Mouse (Mus musculus) A20 (cell line): Measurements from ENCODE around the gene Xylt1.

ENCODE experiments used
- DNase-seq: peaks from one replicate; pipeline ENCODE4 v3.0.0-alpha.2; 2011; ENCODE audit warnings: low read depth, low spot score

The Xylt1 gene

DNA sequence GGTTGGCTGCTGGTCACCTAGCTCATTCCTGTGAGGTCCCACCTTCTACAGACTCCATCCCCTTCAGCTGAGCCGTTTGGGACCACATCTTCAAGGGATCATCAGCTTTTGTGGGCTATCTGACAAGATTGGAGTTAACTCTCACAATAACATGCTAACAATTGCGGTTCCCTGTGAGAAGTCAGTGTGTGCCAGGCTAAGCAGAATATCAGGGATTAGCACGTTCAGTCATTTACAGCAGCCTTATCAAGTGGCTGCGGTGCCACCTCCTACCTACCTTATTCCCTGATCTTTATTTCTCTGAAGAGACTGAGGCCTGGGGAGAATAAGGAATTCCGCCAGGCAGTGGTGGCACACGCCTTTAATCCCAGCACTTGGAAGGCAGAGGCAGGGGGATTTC is 13.6 kb downstream of the Xylt1 start:
- no peak for DNase-seq

DNA sequence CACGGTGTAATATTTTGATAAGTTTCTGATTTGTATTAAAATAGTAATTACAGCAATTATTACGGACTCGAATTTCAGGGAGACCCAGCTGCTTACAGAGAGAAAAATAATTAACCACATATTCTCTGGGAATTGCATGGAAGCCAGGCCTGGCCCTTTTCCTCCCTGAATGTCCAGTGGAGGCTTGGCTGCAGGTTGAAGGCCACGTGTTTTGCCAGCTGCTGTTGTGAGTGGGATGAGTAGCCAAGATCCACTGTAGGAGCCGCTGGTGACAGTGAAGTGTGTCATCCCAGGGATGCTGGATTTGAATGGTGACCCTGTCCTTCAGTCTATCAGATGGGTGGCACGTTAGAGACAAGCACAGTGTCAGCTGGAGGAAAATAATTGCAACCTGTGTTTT is 14.7 kb downstream of the Xylt1 start:
- no peak for DNase-seq

DNA sequence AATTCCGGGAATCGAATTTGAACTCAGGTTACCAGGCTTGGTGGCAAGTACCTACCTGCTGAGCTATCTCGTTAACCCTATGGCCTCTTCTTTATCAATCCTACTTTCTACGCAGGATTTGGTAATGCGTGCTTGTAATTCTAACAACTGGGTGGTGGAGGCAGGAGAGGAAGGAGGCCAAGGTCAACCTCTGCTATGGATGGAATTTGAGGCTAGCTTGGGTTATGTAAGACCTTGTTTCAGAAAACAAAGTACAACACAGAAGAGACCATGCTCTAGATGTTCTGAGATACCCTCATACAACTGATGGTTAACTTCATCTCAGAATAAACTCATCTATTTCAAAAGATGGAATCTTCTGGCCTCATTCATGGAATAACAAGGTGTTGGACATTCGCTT is 17.1 kb downstream of the Xylt1 start:
- no peak for DNase-seq

DNA sequence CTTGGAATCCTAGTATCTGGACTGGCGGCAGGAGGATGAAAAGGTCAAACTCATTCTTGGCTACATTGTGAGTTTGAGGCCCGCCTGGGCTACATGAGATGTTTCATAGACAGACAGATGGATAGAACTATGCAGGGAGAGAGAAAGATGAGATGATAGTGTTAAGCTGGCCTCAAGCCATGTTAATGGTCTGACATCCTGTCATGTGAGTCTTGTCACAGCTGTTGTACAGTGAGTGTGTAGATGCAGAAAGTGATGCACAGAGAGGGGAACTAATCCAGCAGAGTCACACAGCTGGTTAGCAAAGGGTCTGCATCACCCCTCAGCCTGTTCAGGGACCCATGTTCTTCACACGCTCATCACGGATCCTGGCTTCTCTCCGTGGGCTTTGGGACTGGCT is 19.2 kb downstream of the Xylt1 start:
- no peak for DNase-seq

DNA sequence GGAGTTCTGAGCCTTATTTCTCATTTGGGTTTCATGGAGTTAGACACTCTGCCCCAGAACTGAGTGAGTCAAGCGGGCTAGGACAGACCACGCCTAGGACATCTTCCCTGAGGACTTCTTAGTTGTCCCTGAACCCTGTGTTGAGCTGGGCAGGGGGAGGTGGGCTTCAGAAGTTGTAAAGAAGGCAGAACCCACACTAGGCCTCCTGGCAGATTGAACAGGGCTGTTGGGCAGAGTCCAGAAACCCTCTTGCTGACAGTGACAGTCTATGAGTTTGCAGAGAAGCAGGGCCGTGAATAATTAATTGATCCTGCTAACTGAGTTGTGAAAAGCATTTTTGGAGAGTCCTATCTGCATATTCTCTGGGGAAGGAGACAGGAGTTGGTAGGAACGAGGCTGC is 20.8 kb downstream of the Xylt1 start:
- no peak for DNase-seq

DNA sequence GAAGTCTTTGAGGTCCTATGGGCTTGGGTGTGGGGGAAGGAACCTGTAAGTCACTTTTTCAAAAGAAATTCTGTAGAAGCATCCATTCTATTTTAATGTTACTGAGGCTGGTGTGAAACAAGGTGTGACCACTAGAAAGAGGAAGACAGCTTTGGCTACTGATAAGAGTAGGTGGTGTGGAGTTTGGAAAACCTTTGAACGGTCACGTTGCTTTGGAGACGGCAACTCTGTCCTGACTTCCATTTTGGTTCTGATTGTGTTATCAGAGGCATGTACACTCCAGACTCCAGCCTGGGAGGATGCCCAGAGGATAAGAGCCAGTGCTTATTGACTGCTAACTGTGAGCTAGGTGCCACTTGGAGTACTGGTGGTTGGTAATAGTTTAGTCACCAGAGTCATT is 25.6 kb downstream of the Xylt1 start:
- no peak for DNase-seq

DNA sequence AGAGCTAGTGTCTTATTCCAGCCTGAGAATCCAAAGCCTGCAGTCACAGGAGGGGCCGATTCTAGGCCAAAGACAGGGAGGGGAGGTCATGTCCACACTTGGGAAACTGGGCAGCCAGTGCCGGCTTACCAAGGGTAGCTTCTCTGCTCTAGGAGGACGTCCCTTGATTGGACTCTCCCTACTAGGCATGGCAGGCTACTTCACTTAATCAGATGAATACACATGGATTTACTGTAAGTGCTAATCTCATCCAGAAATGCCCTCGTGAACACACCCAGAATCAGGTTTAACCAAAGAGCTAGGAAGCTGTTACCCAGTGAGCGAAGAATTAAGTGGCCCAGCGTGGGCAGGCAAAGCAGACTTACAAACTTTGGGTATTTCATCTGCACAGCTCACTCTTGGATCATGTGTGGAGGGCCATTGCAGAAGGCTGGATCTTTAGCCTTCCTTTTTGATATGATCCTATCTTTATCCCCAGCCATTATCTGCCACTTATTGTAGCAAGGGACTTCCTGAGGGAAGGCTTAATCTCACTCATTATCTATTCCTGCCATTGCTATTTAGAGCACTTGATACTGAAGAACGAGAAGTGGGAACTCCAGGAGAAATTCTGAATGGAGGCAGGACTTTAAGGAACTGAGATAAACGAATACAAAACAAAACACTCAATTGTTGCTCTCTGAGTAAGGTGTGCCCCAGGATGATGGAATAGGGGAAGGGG is 28.6 kb downstream of the Xylt1 start:
- DNase-seq = no peak

DNA sequence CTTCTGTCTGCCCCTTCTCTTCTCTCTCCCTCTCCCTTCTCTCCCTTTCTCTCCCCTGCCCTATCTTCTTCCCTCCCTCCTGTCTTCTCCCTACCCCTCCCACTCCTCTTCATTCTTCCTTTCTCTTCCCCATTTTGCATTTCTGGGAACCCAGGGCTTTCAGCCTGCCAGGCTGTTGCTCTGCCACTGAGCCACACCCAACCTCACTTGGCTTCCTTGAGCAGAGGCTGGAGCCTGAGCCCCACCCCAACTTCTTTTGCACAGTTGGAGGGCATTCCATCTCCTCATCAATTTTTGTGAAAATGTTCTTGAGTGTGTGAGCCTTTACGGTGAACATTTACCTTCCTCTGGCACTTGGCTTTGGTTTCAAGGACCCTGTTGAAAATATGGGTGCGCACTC is 31.1 kb downstream of the Xylt1 start:
- no peak for DNase-seq

DNA sequence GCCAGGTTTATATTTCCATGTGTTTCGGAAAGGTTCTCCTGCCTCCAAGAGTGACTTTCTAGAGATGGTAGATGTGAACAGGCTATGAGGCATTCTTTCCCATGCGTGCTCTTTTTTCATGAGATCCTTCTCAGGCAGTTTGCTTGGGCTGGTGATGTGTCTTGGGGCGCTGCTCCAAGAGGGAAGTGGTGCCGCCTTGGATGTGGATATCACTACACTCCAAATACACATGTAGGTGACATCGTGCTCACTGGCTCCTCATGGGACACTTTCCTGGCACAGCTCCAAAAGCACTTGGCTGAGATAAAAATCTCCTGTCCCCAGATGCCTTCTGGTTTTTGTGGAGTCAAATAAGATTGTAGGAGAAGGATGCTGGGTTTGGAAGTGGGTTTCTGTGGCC is 31.6 kb downstream of the Xylt1 start:
- DNase-seq = no peak

DNA sequence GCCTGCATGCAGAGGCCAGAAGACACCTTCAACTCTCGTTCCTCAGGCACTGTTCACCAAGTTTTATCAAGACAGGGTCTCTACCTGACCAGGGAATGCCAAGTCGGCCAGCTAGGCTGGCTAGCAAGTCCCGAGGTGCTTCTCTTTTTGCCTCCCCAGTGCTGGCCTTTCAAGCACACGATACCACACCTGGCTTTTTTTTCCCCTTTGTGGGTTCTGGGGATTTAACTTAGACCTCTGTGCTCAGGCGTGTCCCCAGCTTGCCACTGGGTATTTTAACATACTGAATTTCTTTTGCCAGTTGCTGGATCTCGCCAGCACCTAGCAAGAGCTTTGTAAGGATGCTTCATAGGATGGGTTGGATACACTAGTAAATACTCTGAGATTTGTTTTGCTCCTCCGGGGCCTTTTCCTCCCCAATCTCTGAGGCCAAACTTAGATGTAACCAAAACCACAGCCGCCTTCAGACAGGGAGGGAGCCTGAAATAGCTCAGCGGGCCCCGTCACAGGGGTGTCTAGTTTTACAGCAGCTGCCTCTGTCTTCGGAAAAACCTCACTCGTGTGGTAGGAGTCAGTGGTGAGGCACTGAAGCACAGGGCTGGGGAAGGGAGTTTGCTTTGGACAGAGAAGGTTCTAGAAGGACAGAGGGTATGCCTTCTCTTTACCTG is 33.7 kb downstream of the Xylt1 start:
- DNase-seq = no peak

DNA sequence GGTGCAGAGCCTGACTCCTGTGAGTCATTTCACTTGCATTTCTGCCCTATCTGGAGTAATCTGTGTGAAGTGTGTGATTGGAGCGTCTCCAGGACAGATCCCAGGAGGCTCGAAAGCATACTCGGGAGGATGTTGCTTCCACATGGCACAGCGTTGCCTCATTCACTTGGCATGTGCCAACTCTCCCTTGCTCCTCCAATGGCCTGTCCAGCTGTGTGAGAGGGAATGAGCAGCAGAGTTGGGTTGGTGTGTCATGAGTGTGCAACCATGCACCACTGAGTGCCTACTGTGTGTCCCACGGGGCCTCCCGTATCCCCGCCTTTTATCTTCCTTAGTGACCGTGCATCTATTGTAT is 34.2 kb downstream of the Xylt1 start:
- no peak for DNase-seq

DNA sequence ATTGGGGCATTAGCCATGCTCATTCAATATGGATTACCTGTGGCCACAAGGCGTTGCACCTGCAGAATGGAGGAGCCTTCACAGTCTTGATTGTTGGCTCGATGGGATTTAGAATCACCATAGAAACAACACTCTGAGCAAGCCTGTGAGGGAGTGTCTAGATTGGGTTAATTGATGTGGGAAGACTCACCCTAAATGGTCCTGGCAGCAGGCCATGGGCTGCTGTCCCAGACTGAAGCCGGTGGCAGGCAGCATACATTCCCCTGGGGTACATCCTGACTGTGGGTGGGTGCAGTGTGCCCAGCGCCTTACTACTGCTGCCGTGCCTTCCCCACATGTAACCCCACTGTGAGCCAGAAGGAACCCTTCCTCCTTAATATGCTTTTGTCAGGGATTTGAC is 38.3 kb downstream of the Xylt1 start:
- no peak for DNase-seq

DNA sequence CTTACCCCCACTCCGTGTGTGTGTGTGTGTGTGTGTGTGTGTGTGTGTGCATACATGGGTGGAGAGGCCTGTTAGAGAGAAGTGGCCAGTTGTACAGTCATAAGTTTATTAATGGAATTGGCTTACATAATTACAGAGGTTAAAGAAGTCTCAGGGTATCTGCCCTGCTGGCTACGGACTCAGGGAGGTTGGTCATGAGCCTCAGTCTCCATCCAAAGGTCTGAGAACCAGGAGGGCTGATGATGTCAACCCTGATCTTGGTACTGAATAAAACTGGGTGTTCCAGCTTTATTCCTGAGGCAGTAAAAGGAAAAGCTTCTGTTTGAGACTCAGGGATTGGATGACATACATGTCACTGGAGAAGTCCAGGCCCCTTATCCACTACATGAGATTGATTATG is 39.1 kb downstream of the Xylt1 start:
- no peak for DNase-seq

DNA sequence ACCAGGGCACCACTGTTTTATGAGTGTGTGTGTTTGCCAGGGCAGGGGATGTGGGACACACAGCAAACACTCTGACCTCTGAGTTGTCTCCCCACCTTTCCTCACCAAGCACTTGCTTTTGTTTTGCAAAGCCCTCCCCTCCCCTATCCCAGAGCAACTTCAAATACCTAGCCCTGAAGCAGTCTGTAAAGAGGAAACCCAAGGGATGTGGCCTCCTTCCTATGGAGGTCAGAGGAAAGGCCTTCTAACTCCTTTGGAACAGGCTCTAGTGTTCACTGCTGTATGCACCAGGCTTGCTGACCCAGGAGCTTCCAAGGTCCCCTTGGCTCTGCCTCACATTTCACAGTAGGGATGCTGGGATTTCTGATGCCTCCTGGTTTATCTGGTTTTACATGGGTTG is 39.5 kb downstream of the Xylt1 start:
- DNase-seq = no peak

DNA sequence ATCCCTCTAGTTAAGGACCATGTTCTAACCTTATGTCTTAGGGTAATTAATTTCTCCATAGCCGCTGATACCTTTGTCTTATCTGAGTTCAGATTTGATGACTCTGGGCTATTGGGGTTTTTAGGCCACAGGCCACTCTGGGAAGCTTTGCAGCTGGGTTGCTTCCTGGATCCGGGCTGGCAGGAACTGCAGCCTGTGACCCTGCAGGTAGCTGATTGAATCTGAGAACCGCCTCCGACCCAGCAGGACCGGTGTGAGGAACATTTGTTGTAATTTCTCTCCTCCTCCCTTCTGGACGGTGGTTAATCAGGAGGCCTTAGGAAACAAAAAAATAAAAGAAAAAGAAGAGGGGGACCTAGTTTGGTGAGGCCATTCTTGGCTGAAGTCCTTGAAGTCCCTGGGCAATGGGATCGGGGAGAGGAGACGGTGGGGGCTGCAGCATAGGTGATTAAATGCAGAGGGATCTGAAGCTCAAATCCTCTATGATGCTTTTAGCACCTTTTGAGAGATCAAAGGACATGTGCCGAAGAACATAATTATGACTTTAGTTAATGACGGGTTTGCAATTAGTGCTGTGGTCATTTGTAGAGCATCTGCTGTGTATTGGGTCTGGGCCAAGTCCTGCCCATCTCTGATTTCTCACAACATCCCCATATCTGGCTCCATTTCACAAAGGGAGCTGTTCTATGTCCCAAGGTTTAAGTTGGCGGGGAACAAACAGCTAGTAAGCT is 40.2 kb downstream of the Xylt1 start:
- no peak for DNase-seq

DNA sequence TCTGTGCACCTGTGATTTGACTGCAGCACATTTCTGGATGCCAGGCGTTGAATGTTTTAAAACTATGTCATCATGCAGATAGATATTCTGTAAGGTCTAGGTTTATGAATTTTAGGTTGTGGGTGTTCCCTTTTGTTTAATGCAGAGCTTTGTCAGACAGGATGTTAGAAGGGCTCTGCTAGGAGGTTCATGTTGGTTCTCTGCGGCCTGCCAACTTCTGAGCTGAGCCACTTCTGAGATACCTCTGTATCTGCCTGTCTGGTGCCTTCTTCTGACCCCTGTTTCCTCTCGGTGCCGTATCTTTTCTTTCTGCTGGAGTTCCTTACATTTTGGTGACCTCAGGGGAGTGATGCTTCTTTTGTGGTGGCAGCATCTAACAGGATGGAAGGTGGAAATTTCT is 44.1 kb downstream of the Xylt1 start:
- DNase-seq = no peak

DNA sequence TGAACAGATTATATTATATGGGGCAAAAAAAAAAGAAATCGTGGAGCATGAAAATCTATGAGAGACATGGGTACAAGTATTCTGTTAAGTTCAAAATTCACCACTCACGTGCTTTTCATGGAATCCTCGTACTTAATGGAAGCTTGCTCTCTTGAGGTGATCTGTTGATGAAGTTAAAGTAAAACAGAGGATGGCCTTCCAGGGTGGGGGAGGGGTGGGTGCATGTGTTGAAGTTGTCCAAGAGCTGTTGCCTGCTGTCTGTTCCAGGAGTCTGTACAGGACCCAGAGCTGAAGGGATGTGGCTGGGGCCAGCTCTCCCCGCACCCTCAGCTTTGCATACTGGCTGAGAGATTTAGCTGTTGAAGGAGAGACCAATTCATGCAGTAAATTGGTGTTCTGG is 45.6 kb downstream of the Xylt1 start:
- DNase-seq = no peak

DNA sequence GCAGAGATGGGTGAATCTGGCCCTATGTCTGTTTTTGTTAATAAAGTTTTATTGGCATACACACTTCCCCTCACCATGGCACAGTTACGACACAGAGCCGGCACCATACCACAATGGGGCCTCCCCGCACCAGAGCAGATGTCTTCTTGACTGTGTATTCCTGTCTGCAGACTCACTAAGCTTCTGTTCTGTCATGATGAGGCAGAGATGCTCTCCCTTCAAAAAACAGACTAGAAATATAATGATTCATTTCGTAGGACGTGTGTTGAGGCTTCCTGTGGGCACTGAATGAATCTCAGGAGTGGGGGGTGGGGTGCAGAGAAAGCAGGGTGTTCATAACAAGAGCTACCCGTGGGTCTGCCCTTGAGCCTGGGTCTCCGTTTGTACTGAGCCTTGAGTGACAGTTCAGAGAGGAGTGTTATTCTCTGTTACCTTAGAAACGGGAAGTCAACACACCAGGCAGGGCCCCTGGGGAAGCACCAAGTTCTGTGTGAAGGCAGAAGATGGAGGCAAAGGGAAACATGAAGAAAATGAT is 48.0 kb downstream of the Xylt1 start:
- no peak for DNase-seq

DNA sequence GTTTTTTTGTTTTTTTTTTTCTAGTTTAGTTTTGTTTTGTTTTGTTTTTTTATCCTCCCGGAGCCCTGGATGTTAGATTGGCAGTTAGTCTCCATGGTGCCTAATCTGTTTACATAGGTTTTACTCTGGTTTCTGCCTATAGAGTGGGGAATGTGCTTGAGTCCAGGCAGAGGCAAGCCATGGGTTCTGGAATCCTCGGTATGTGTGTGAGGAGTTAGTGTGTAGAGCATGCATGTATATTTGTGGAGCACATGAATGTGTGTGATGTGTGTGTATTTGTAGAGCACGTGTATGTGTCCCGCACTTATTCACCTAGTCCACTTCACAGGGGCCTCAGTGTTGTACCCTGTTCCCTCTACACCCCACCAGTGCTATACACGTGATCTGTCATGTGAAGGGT is 48.7 kb downstream of the Xylt1 start:
- DNase-seq = no peak

DNA sequence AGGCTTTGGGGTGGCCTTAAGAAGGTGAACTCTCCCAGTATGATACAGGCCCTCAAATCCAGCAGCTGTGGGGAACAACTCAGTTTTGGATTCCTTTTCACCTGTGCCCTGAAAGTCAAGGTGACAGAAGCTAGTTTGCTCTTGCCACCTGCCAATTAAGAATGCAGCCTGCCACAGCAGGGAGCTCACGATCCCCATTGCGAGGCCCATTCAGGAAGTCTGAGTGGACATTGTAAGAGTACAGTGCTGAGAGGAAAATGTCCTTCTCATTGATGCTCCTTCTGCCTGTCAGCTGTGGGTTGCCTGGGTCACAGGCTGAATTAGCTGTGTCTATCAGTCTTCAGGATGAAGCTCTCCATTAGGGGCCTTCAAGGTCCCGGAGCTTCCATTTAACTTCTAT is 49.1 kb downstream of the Xylt1 start:
- DNase-seq = no peak

DNA sequence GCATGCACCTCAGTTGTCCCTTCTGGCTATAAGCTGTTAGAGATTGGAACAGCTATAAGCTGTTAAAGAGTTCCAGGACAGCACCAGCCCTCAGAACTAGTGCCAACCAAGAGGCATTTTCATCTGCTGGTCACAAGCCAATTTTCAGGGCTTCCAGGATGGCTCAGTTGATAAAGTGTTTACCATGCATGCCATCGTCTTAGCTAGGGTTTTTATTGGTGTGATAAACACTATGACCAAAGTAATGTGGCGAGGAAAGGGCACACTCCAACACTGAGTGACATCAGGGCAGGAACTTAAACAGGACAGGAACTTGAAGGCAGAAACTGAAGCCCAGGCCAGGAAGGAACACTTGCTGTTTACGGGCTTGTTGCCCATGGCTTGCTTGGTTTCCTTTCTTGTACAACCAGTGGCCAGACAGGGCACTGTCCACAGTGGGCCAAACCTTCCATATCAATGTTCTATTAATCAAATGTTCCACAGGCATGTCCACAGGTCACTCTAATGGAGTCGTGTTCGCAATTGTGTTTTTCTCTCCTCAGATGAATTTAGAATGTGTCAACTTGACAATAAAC is 49.7 kb downstream of the Xylt1 start:
- no peak for DNase-seq

DNA sequence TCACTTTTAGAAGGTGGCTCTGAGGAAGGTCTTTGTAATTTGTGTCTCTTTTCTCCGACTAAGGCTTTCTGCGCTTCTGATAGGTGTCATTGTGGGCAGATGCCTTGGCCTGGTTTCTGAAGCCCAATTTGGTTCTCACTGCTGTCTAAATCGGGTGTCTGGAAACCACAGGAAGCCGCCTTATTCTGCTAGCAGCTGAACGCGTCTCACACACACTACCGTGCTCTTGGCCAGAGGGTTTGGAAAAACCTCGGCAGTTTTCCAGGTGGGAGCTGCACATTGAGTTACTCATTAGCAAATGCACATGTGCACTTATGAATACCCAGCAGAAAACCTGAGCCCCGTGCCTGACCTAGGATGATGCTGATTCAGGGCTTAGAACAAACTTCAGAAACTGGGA is 52.9 kb downstream of the Xylt1 start:
- DNase-seq = no peak

DNA sequence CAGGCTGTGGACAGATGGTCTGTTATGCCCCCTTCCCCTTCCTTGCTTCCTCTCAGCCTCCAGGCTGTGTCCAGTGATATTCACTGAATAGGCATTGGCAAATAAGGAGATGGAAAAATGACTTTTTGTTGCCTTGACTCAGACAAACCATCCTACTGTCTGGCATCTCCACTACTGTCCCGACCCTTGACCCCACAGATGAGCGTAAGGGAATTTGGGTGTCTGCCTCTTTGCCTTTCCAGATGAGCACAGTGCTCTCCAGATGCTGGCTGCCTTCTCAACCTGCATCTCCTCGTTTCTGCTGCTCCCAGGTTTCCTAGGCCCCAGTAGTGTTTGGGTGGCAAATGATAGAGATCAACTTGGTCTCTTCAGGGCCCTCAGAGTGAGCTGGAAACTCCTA is 54.3 kb downstream of the Xylt1 start:
- no peak for DNase-seq
